Mouse (Mus musculus): ENCODE data around the gene Dnah6. TPM values are rescaled to one million over a fixed set of nuclear protein-coding genes. Genes with fewer than 3 reads are reported as not detected.

Gene Dnah6
- not detected for total RNA-seq (2023)

GRCm38 (mm10) chr6:73221189-73221957 is at the start of gene Dnah6:
Gene Dnah6, minus strand, starts transcription at chr6:73221651.

DNA sequence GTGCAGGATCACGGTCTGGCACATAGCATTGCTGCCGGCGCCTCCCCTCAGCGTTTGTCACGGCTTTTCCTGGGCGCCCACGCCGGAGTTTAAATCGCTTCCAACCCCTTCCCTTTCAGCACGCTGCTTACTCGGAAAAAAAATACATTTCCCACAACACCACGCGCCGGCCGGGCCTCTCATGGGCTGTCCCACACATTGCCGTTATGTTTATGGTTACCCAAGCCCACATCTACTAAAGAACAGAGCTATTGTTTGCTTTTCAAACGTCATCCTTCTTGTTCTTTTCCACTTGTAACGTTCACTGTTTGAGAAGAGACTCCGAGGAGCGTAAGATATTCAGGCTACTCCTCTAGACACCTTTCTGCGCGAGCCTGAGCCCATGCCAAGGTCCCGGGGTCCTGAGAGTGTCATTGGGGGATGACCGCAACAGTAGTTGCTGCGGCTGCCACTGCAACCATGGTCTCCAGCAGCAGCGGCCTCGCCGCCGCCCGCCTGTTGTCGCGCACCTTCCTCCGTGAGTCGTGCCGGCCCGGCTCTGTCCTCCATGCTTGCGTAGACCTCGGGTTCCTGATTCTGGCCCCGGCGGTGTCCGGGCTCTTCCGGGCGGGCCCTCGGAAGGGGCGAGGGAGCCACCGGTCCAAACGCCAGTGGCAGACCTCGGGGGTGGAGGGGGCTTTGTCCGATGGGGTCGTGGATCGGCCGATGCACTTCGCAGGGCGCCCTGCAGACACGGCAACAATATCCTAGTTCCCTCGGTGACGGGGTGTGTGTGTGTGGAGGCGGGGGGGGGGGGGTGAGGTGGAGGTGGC is 27.0 kb upstream of the Dnah6 start, which contains the start of gene Suclg1:
Gene Suclg1 (plus strand): TSS at position 146 of the 812 bp plus-strand sequence.

Other genes with a start within 250 kb of the Dnah6 start
- gene Suclg1, start 26.7 kb upstream of the Dnah6 start, total RNA-seq (2023) = 10 to 100 TPM; 43.8 to 48.9 TPM
- gene 4931417E11Rik, start 248.0 kb upstream of the Dnah6 start, total RNA-seq (2023) = not detected

Data from T-cell, adult 66 days (primary cell).